Mouse (Mus musculus) heart, adult 2 months (tissue): Measurements from ENCODE around the gene Klre1.

ENCODE experiments used
- CTCF ChIP-seq: fragments of 200-600 bp; IDR thresholded peaks from 2 replicates; pipeline ENCODE4 v1.8.1; 2022; ENCODE audit warnings: antibody characterized with exemption, mild to moderate bottlenecking, moderate library complexity
- EP300 ChIP-seq: fragments of 200-500 bp; IDR thresholded peaks from 2 replicates; pipeline ENCODE4 v1.6.1; 2011; ENCODE audit warnings: low read depth, low read length, control low read depth; ENCODE audit not compliant: insufficient read depth
- POLR2A ChIP-seq: fragments of 200-500 bp; IDR thresholded peaks from 2 replicates; pipeline ENCODE4 v1.6.1; 2011; ENCODE audit warnings: mild to moderate bottlenecking, low read depth, low read length, control low read depth; ENCODE audit not compliant: insufficient read depth

DNA sequence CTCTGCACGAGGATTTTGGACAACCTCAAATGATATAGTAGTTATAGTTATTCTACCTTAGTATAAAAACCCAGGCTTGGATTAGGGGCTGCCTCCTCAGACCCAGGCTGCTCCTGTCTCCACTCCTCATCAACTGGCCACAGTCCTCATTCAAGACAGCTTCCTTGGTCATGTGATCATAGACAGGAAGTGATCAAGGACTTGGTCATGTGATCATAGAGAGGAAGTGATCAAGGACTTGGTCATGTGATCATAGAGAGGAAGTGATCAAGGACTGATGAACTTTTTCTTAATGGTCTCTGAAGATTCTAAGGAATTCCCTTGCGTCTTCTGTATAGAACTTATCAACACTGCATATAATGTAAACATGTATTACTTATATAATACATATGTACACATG lies 30.4 kb upstream of the Klre1 start:
- no peak for TF ChIP-seq POLR2A
- no peak for TF ChIP-seq CTCF
- TF ChIP-seq EP300, result no peak
